Mouse (Mus musculus) heart, postnatal 36 days (tissue): ENCODE data around the gene Plpp1. TPM values are rescaled to one million over a fixed set of nuclear protein-coding genes. Genes with fewer than 3 reads are reported as not detected.

Experiments
- DNase-seq, 2 experiments: peaks; one replicate each; pipeline ENCODE4 v3.0.0; 2021 to 2022
- intact Hi-C: fragments of 180-260 bp; cut with DNase I; formaldehyde crosslinking; loops from one replicate; pipeline ENCODE4 v1.15.1; 2025
- total RNA-seq, 2 experiments: library from RNA; stranded (reverse); gene quantifications; 2 replicates each; pipeline ENCODE4 v1.2.3; 2021

Gene Plpp1
- total RNA-seq, 2 experiments from 2014 or later: 54.6 to 63.8 TPM

DNA sequence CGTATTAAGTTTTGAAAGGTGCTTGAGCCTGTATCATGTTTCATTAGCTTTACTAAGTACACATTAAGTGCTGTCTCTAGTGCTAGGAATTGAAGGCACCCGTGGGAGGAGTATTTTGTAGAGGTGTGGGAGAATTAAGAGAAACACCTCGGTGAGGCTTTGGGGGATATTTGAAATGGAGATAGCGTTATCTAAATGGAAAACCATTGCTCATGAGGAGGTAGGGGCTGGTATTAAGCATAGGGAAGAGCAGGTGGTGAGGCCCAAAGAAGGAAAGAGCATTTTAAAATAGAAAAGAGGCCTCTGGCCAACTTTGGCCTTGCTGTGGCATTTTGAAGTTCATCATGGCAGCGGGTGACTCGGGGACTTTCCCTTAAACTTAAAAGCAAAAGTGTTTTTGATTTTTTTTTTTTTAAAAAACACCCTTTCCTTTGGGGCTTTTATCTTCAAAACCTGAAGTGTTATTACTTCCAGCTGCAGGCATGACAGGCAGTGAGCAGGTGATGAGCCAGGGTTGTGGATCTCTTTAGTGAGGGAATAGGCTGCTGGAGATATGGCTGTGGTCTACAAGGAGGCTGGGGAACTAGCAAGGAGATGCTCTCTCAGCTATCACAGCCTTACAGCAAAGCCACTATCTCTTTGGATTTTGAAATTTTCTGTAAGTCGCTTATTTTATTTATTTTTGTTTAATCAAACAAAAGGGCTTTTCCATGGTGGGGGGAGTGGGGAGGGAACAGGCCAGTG lies 9.1 kb downstream of the Plpp1 start:
- DNase-seq: no peak
- intact Hi-C loops: no loop called here

DNA sequence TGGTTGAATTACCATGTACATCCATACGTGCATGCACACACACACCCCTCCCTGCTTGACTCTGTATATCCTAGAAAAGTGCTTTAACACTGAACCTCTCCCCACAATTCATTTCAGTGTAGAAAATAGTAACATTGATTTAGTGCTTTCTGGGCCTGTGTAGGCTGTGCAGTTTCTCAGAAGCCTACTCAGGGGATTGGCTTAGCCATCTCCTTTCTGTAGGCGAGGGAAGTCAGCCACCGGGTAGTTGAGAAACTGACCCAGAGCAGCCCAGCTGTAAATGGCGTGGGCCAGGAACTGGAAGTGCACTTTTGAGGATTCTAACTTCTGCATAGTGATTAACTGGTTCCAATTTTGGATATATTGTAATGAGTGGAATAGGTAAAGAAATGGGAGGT lies 9.7 kb downstream of the Plpp1 start:
- DNase-seq: no peak
- intact Hi-C loops: no loop called here

DNA sequence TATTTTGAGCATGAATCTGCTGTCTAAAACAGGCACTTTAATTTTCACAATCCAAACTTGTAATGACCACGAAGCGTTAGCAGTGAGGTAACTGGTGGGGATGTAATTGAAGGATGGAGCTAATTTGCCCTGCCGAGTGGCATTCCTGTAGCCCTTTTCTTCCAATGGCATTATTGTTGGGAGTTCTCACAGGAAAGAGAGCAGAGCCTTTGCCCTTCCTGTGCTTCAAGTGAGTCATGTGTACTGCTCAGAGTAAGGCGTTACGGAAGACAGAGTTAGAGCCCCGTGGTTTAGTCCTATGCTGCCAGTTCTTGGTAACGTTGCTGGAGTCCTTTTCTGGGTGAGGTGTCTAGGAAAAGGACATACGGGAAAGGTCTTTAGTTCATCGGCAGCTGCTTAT lies 10.2 kb downstream of the Plpp1 start:
- intact Hi-C loops: no loop called here
- DNase-seq: no peak

DNA sequence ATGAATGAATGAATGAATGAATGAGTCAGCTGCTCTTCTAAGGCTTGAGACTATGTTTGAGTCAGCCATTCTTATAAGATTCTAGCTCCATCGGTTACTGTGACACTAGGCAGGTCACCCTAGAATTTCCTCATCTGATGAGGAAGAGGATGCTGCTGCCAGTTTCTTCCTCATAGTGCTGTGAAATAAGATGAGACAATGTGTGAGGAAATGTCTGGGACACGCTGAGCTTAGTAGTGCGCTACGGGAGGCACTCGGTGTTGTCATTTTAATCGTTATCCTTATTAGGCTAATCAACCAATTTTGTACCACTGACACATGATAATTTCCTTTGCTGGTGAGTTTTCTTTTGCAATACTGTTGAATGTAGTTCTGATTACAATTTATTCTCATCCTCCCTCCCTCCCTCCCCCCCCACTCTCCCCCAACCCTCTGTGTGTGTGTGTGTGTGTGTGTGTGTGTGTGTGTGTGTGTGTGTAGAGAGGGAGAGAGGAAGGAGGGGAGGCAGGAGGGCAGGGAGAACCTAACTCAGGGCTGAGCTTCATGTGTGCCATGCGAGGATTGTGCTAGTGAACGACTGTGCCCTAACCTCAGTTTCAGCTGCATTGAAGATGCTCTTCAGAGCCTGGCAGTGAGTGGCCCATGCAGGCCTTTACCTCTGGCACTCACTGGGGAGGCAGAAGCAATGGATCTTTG lies 11.3 kb downstream of the Plpp1 start:
- intact Hi-C loops: no loop called here
- no peak for DNase-seq

DNA sequence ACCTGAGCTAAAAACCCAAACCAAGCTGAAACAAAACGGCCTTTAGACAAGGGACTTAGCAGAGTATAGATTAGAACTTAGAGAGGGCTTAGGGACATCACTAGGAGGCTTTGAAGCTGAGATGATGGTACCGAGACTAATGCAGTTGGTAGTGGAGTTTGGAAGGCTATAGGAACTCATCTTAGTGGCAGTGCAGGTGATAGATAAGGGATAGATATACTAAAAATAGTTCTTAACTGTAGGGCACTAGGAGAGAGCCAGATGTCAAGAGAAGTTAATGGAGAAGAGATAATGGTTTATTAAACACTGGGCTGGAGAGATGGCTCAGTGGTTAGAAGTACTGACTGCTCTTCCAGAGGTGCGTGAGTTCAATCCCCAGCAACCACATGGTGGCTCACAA lies 15.4 kb downstream of the Plpp1 start:
- no peak for DNase-seq
- intact Hi-C loops: no loop called here

DNA sequence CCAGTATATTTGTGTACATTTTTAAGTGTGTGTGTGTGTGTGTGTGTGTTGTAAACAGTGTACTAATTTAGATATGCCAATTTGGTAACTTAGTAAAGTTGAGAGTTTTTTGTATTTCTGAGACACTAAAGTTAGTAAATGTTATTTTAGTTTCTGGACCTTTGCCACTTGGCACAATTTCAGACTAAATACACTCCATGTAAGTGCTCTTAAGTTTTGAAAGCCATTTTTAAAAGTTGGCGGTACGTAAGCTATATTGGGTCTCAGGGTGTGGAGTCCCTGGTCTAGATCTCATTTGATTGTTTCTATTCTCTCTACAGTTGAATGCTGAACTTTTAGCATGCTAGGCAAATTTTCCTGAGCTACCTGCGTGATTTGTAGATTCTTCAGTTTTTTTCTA lies 17.5 kb downstream of the Plpp1 start:
- intact Hi-C loops: no loop called here
- DNase-seq: no peak

DNA sequence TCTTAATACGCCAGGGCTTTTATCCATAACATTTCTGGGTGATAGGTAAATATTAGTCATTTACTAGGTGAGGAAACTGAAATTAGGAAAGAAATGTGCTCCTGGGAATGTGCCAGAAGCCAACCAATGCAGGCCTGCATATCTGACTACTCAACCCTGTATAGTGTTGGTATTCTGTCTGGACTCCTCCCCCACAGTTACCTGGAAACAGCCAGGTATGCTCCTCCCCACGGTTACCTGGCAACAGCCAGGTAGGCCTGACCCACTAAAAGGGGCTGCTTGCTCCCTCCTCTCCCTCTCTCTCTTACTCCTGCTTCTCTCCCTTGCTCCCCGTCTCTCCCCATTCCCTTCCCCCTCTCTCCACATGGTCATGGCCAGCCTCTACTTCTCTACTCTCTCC lies 21.8 kb downstream of the Plpp1 start:
- no peak for DNase-seq
- intact Hi-C loops: no loop called here

DNA sequence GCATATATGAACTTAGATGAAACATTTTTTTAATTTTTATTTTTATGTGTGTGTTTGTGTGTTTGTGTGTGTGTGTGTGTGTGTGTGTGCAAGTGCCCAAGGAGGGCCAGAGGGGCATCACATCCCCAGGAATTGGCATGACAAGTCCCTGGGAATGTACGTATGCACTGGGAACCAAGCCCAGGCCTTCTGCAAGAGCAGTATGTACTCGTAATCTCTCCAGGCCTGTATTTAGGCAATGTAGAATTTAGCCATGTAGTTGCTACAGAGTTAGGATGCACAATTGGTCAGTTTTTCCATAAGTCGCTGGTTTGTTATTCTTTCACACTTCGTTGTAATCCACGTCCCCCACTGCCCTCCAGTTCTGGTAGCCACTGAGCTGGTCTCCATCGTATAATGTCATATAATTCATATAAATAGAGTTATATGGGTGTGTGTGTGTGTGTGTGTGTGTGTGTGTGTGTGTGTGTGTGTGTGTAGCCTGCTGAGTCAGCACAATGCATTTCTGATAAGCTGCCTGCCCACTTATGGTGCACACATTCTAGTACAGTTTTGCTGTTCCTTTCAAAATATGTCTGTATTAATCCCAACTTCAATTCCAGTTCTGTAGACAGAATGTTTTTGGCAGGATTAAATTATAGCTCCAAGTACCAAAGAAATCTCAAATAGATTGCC lies 22.8 kb downstream of the Plpp1 start:
- intact Hi-C loops: no loop called here
- DNase-seq: no peak

DNA sequence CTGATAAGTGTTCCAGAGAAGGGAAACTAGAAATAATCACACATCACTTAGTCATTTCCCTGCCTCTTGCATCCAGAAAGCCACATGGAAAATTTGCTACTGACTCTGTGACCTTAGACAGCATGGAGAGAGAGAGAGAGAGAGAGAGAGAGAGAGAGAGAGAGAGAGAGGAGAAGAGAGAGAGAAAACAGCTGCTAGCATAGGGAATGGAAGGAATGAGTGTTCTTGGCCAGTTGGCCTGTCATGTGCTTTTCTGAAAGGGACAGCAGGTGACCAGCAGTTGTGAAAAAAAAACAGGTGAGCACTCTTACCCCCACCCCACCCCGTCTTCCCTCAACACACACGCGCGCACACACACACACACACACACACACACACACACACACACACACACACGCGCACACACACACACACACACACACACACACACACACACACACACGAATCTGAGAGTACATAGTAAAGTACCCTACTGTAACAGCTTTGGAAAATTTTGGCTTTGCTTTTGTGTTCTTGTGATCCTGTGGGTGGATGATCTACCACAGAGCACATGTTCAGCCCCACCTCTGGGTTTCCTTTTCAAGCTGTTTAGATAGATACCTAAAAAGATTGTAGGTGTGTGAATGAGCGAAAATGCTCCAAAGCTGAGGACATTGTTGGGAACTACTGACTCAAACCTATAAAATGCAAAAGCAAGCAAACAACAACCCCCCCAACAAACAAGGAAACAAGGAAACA lies 23.5 kb downstream of the Plpp1 start:
- no peak for DNase-seq
- intact Hi-C loops: no loop called here

DNA sequence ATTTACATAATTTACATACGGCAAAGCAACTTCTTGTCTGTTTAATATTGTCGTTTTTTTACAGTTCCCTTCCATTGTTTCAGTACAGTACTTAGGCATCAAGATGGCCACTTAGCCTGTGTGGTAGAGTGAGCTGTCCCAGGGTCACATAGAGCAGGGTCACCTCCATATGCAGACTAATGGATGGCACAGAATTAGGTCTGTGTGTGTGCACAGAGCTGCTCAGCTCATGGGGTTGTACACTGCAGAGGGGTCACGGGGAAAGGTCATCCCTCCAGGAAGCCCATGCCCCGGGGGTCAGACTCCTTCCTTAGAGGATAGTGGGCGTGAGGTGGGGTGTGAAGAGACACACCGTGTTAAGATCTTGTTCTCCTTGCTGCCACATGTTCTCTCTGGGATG lies 24.9 kb downstream of the Plpp1 start:
- intact Hi-C loops: no loop called here
- no peak for DNase-seq

DNA sequence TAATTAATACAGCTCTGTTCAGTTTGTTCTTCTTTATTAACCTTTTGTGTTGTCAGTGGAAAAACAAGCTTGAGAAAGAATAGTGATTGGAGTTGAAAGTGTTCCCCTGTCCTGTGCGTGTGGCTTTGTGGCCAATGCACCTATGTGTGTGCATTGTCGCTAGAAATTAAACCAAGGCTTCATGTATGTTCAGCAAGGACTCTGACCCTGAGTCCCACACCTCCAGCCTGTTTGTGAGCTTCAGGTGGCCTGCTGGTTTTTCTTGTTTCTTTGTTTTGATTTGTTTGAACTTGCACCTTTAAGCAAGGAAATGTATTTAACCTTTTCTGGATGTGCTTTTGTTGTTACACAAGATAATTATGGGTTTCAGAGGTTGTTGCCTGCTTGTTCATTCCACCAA lies 29.0 kb downstream of the Plpp1 start:
- intact Hi-C loops: no loop called here
- DNase-seq: no peak

DNA sequence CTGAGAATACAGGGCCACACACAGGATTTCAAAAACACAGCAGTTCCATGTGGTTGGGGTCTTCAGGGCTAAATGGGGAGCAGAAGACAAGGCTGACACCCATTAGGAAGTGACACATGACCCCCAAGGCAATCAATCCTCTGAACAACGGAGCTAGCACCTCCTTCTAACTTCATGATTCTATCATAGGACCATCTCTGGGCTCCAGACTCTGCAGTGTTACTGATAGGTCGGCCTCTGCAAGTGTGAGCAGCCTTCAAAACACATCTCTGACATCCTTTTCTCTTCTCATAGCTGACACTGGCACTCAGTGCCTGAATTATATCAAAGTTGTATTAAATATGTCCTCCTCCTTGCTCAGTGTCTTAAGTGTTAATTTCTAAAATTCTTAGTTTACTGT lies 32.0 kb downstream of the Plpp1 start:
- intact Hi-C loops: no loop called here
- DNase-seq: no peak

DNA sequence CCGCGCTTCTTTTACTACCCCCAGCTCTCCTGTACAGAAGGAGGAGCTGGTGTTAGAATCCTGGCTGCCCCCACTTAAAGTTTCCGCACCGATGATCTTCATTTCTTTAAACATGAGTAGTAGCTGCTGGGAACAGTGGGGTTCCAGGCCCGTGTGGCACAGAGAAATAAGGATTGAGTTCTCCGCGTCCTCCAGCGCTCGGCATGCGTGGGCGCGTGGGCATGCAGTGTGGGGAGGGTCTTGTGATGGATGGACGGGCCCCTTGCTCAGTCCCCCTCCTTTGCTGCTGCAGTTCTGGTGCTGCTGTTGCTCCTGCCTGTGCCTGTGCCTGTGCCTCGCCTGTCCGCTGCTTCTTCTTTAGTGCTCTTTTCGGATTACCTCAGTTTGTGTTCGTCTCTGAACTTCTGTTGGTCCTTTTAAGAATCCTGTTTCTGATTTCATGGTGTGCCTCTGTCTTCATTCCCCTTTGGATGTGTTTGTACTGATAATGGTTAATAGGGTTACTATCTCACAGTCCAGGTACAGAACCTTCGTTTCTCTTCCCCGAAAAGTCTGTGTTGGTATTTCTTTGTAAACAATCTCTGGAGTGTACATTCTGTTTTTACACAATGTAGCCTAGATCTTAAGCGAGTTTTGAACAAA lies 32.8 kb downstream of the Plpp1 start:
- intact Hi-C loops: no loop called here
- DNase-seq: no peak

DNA sequence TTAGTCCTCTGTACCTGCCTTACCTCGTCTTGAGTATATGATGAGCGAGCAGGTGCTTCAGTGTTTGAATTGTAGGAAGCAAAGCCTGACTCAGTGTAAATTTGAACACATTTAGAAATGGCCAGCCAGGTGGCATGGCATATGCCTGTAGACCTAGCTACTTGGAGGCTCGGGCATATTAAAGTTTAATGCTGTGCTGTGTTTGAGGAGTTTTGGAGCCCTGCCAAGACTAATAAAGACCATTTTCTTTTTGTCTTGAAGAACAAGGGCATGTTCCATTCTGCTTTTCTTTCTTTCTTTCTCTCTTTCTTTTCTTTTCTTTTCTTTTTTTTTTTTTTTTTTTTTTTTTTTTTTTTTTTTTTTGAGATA lies 33.3 kb downstream of the Plpp1 start:
- no peak for DNase-seq
- intact Hi-C loops: no loop called here

DNA sequence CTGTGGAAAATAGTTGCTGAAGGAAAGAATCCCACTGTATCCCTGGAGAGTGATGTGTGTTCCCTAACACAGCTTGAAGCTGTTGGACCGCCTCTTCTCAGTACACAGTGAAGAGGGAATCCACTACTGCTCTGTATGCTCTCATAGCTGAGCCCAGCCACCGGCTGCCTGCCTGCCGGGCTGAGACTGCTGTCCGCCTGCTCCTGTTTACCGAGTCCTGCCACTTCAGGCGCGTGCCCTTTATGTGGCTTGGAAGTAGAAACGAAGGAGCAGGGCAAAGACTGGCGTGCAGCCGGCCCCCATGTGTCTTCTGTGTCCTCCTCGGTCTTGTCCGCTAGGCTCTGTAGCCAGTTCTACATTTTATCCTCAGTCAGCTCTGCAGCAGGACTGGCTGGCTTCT lies 34.5 kb downstream of the Plpp1 start:
- intact Hi-C loops: no loop called here
- DNase-seq: peak in 1 of 2 experiments; percentile 23

DNA sequence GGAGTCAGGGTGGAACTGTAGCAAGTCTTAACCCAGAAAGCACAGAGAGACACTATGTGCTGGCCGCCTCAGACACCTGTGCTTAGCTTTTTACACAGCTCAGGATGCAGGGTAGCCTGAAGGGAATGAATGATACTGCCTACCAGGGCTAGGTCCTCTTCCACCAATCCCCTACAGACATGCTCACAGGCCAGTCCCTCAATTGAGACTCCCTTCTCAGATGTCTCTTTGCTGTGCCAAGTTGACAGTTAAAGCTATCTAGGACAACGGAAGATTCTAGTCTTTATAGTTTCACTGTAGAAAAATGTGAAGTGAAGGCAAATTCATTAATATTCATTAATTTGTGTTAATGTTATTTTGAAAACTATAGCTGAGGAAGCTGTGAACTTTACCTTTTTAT lies 36.4 kb downstream of the Plpp1 start:
- intact Hi-C loops: no loop called here
- DNase-seq: no peak

DNA sequence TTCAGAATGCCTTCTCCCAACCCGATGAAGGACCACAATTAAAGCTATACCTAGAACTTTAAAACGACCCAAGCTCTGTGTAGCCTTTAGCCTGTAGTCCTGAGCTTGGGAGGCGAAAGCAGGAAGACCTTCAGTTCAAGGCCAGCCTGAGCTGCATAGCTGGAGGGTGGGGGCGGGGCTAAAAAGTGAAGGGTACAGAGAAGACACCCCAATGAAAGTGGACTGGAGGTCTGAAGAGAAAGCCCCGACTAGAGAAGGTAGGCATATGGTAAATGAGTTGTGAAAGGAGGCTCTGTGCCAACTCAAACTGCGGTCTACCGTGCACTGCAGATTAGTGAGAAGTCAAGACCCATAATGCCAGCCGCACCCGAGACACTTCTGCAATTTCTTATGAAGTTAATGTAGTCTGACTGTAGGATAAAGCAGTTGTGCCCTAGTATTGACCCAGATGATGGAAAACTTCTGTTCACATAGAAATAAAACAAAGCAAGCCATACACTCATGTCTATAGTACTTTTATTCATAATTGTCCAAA lies 37.1 kb downstream of the Plpp1 start:
- DNase-seq: no peak

DNA sequence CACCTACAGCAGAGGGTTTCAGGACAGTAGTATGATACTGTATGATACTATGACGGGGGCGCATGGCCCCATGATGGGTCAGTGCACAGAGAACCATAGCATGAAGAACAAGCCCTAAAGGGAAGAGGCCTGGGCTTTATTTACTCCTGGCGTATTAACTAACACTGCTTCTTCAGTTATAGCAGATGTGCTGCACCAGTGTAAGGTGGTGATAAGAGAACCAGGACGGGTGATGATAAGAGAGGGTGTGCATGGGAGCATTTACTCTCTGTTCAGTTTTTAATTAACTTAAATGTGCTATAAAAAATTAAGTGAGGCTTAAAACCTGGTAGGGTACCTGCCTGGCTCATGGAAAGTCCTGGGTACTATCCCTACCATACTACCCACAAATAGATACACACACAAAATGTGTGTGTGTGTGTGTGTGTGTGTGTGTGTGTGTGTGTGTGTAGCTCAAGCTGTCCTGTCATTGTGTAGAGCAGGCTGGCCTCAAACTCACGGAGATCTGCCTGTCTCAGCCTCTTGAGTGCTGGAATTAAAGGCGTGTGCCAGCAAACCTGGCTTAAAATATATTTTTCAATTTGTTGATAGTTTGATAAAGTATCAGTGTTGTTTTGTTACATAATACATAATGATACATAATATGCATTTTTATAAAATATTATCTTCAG lies 38.1 kb downstream of the Plpp1 start:
- no peak for DNase-seq
- intact Hi-C loops: no loop called here

More for the DNA sequence above, 37.1 kb downstream of the Plpp1 start:
- intact Hi-C loops: no loop called here

DNA sequence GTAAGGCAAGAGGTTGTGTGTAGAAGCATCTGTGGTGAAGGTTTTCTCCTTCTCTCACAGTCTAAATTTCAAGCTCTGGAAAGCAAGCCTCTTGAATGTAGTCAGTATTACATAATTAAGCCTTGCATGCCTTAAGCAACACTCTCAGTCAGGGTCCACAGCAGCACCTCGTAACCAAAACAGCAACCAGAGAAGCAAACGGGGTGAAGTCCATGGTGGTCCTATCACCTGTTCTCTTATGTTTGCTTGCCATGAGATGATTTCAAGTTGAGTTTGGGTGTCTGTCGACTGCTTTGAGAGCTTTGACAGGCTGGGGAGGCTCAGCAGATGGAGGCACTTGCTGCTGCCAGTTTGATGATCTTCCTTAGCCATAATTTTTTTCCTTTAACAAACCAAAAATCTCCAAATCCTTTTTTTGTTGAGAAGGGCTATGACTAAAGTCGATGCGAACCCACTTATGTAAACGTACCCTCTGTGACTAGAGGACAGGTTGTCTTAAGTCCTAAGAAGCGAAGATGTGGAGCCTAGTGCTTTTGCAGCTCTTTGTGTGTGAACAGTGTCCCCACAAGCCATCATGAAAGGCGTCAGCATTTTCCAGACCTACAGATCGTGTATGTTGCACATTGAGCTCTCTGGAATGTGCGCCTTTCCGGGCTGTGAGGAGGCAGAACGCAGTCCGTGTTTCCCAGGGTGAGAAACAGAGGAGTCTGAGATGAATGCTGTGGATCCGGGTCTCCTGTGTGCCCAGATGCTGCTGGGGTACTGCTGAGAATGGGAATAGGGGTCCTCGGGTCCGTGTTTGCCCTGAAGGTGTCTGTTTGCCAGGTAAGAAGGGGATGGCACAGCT lies 39.9 kb downstream of the Plpp1 start:
- DNase-seq: no peak
- intact Hi-C loops: no loop called here
